Mouse (Mus musculus): ENCODE data around the gene Erich2. TPM values are rescaled to one million over a fixed set of nuclear protein-coding genes. Genes with fewer than 3 reads are reported as not detected.

Erich2 gene
- total RNA-seq, 2 experiments from 2014 or later: 1.6 to 3.9 TPM

Other genes with a start within 250 kb of the Erich2 start
- 1 to 10 TPM; 2.0 to 2.7 TPM for gene Sp5, start 33.9 kb upstream of the Erich2 start, total RNA-seq (2021)
- gene Gad1, start 44.3 kb downstream of the Erich2 start, total RNA-seq (2021): 100 to 1,000 TPM; 108 to 166 TPM
- gene Gorasp2, start 152.8 kb downstream of the Erich2 start, total RNA-seq (2021): 10 to 100 TPM; 97.4 to 98.8 TPM
- 1 to 10 TPM; 1.4 to 1.7 TPM for gene Gm26558, start 153.3 kb downstream of the Erich2 start, total RNA-seq (2021)

Measured in left cerebral cortex, postnatal 4 days (tissue).